ENCODE assay signal across 8 mouse cellular contexts in the genomic region with DNA sequence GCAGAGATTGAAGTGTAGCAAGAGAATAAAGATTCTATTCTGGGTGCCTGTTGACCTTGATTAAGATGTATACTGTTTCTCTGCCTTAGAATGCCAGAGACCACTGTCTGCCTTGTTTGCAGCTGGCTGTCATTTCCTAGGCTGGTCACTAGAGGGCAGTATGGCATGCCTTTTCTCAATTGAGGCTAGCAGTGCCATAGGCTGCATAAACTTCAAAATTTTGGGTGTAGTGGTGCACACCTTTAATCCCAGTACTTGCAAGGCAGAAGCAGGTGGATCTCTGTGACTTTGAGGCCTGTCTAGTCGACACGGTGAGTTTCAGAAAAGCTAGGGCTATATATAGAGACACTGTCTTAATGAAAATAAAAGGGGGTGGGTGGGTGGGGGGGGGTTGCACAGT. TPM values are rescaled to one million over a fixed set of nuclear protein-coding genes. Genes with fewer than 3 reads are reported as not detected.
DNase-seq lines count a peak whose midpoint lies in the region; ATAC-seq and TF ChIP-seq lines count a peak whose summit lies in the region.

No protein-coding gene starts in this region.

- no peak overlapping the region for H3K9ac ChIP-seq in hindbrain, embryonic 14.5 days
- H3K9ac ChIP-seq in liver, postnatal 0 days (replicated peaks) = no peak overlapping the region

- no peak overlapping the region for H3K4me3 ChIP-seq in hindbrain, embryonic 14.5 days (replicated peaks; ENCODE audit: low read length)
- no peak overlapping the region for H3K4me3 ChIP-seq in liver, postnatal 0 days (ENCODE audit: low read depth, low read length)

- no peaks in the 10 kb centered on the region for H3K4me1 ChIP-seq in hindbrain, embryonic 14.5 days (replicated peaks; ENCODE audit: control insufficient read depth, insufficient read depth, low read length)
- no peaks in the 10 kb centered on the region for H3K4me1 ChIP-seq in liver, postnatal 0 days (ENCODE audit: insufficient read depth)

- peak; percentile 52 for DNase-seq in right cerebral cortex, adult 18-20 months
- DNase-seq in right cerebral cortex, postnatal 36 days (ENCODE audit: low spot score in 2 of 2) = no peak
- DNase-seq in adrenal gland, adult 18-20 months (ENCODE audit: low spot score in 2 of 2) = peak; percentile 41 to 54
- peak; percentile 57 for DNase-seq in embryo, embryonic 9.5 days (ENCODE audit: extremely low spot score)
- peak; percentile 82 for DNase-seq in hindbrain, embryonic 14.5 days (ENCODE audit: low spot score)
- peak; percentile 55 for DNase-seq in liver, postnatal 0 days
- DNase-seq in retina, postnatal 7 days (ENCODE audit: low read depth, low spot score) = peak; percentile 46

- peak; percentile 94 for TF ChIP-seq CTCF in liver, postnatal 0 days (IDR thresholded peaks at IDR 0.05; ENCODE audit: low read depth)

- H3K27ac ChIP-seq in hindbrain, embryonic 14.5 days = no peak overlapping the region
- no peak overlapping the region for H3K27ac ChIP-seq in liver, postnatal 0 days (ENCODE audit: low read depth)

- H3K36me3 ChIP-seq in hindbrain, embryonic 14.5 days (replicated peaks; ENCODE audit: control insufficient read depth, insufficient read depth) = peaks cover 29% of the 10 kb centered on the region
- H3K36me3 ChIP-seq in liver, postnatal 0 days (replicated peaks; ENCODE audit: insufficient read depth, low read length) = peaks cover 22% of the 10 kb centered on the region

- WGBS in hindbrain, embryonic 14.5 days = 12% methylated on average over 2 of the region's 2 CpGs
- 3% methylated on average over 2 of the region's 2 CpGs for WGBS in liver, postnatal 0 days (ENCODE audit: insufficient replicate concordance)

- H3K27me3 ChIP-seq in hindbrain, embryonic 14.5 days (ENCODE audit: control insufficient read depth, insufficient read depth, low read length) = no peaks in the 10 kb centered on the region
- no peaks in the 10 kb centered on the region for H3K27me3 ChIP-seq in liver, postnatal 0 days (ENCODE audit: insufficient read depth, low read length)

- H3K9me3 ChIP-seq in hindbrain, embryonic 14.5 days (ENCODE audit: control insufficient read depth, low read length) = no peaks in the 10 kb centered on the region
- no peaks in the 10 kb centered on the region for H3K9me3 ChIP-seq in liver, postnatal 0 days (ENCODE audit: low read length)

- H3K4me2 ChIP-seq in hindbrain, embryonic 14.5 days (replicated peaks) = no peak overlapping the region
- H3K4me2 ChIP-seq in liver, postnatal 0 days (ENCODE audit: low read depth, low read length) = no peak overlapping the region

- no peak for TF ChIP-seq EP300 in liver, postnatal 0 days (IDR thresholded peaks at IDR 0.05; ENCODE audit: low read depth)

- no peak for ATAC-seq in hindbrain, embryonic 14.5 days (ENCODE audit: low FRiP score)
- no peak for ATAC-seq in liver, postnatal 0 days
- ATAC-seq in inflammation-experienced regulatory T-cells, adult 6 months = no peak

RNA-seq across cellular contexts. Expression of a gene that starts 17.6 kb away (rescaled TPM):
- total RNA-seq in adrenal gland, adult 18-20 months (2021) = not detected
- not detected in 2 replicates for polyA plus RNA-seq in hindbrain, embryonic 14.5 days (2014; fragmentation: Nextera tagmentation; extraction: Ambion mirVana)
- not detected in 2 replicates for polyA plus RNA-seq in liver, postnatal 0 days (2015; fragmentation: Nextera tagmentation; extraction: Ambion mirVana)
- not detected for polyA plus RNA-seq in inflammation-experienced regulatory T-cells, adult 6 months (2017; shearing (Covaris generic))

RNA-seq across cellular contexts. Expression of a gene that starts 19.3 kb away (rescaled TPM):
- 10 to 100 TPM in 1 of 2 experiments, 1 to 10 TPM in 1; 9.6 to 11.1 TPM for total RNA-seq in adrenal gland, adult 18-20 months (2021)
- polyA plus RNA-seq in hindbrain, embryonic 14.5 days (2014; fragmentation: Nextera tagmentation; extraction: Ambion mirVana) = 15.1 and 16.0 TPM in 2 replicates
- 4.0 TPM in 2 replicates for polyA plus RNA-seq in liver, postnatal 0 days (2015; fragmentation: Nextera tagmentation; extraction: Ambion mirVana)
- 10 to 100 TPM; 12.1 to 19.9 (median 19.7) TPM for polyA plus RNA-seq in inflammation-experienced regulatory T-cells, adult 6 months (2017; shearing (Covaris generic))

RNA-seq across cellular contexts. Expression of a gene that starts 29.3 kb away (rescaled TPM):
- 10 to 100 TPM; 40.2 to 61.8 TPM for total RNA-seq in adrenal gland, adult 18-20 months (2021)
- polyA plus RNA-seq in hindbrain, embryonic 14.5 days (2014; fragmentation: Nextera tagmentation; extraction: Ambion mirVana) = 54.3 and 55.3 TPM in 2 replicates
- 20.6 and 21.8 TPM in 2 replicates for polyA plus RNA-seq in liver, postnatal 0 days (2015; fragmentation: Nextera tagmentation; extraction: Ambion mirVana)
- polyA plus RNA-seq in inflammation-experienced regulatory T-cells, adult 6 months (2017; shearing (Covaris generic)) = 10 to 100 TPM; 30.3 to 38.3 (median 37.5) TPM

RNA-seq across cellular contexts. Expression of a gene that starts 33.7 kb away (rescaled TPM):
- under 1 TPM in 1 of 2 experiments, not detected in 1; 0.36 TPM for total RNA-seq in adrenal gland, adult 18-20 months (2021)
- not detected in 2 replicates for polyA plus RNA-seq in hindbrain, embryonic 14.5 days (2014; fragmentation: Nextera tagmentation; extraction: Ambion mirVana)
- 771 and 869 TPM in 2 replicates for polyA plus RNA-seq in liver, postnatal 0 days (2015; fragmentation: Nextera tagmentation; extraction: Ambion mirVana)
- polyA plus RNA-seq in inflammation-experienced regulatory T-cells, adult 6 months (2017; shearing (Covaris generic)) = not detected

Comparison
In these comparisons a context has a peak if more than half of its experiments do, and no peak if none do; other contexts are left out.
1. DNase-seq: peak in right cerebral cortex, adult 18-20 months (single experiment), adrenal gland, adult 18-20 months (2 of 2), embryo, embryonic 9.5 days (single experiment), hindbrain, embryonic 14.5 days (single experiment), liver, postnatal 0 days (single experiment) and retina, postnatal 7 days (single experiment); none in right cerebral cortex, postnatal 36 days (0 of 2).